Mouse (Mus musculus) small intestine, adult 2 months (tissue): ENCODE results near the gene Crat. TPM values are rescaled to one million over a fixed set of nuclear protein-coding genes. Genes with fewer than 3 reads are reported as not detected.

Source experiments
- H3K27ac ChIP-seq: fragments of 200-500 bp; 2 replicates; pipeline ENCODE4 v1.5.1; 2012; ENCODE audit warnings: low read depth, low read length, control low read depth, inconsistent platforms; ENCODE audit not compliant: insufficient read depth
- H3K27me3 ChIP-seq: fragments of 200-500 bp; 2 replicates; pipeline ENCODE4 v1.6.1; 2012; ENCODE audit warnings: mild to moderate bottlenecking, moderate library complexity, low read length, inconsistent platforms; ENCODE audit not compliant: control insufficient read depth, insufficient read depth
- H3K36me3 ChIP-seq: fragments of 200-500 bp; 2 replicates; pipeline ENCODE4 v1.6.1; 2012; ENCODE audit warnings: mild to moderate bottlenecking, low read length, control low read depth, inconsistent platforms; ENCODE audit not compliant: control insufficient read depth, insufficient read depth
- H3K4me1 ChIP-seq: fragments of 200-500 bp; 2 replicates; pipeline ENCODE4 v1.6.1; 2012; ENCODE audit warnings: low read length, inconsistent platforms, mixed read lengths; ENCODE audit not compliant: control insufficient read depth, insufficient read depth, insufficient read length
- H3K4me3 ChIP-seq: fragments of 200-500 bp; 2 replicates; pipeline ENCODE4 v1.5.1; 2012; ENCODE audit warnings: low read depth, mild to moderate bottlenecking, control low read depth, inconsistent platforms, low read length, moderate library complexity
- CTCF ChIP-seq: fragments of 200-500 bp; IDR thresholded peaks from 2 replicates; pipeline ENCODE4 v1.5.1; 2012; ENCODE audit warnings: low read depth, mild to moderate bottlenecking, control low read depth, inconsistent platforms, low read length, moderate library complexity, mixed read lengths; ENCODE audit not compliant: insufficient replicate concordance, insufficient read length; ENCODE audit errors: extremely low read depth
- POLR2A ChIP-seq: fragments of 200-500 bp; IDR thresholded peaks from 2 replicates; pipeline ENCODE4 v1.6.1; 2012; ENCODE audit warnings: low read depth, mild to moderate bottlenecking, control low read depth, inconsistent platforms, low read length, moderate library complexity
- whole genome bisulfite sequencing: fragments of 180-500 bp; shearing (Covaris S2); methylation state at CpG from one replicate; pipeline ENCODE4 v1.1.7; 2018; 5-methylcytosine and 5-hydroxymethylcytosine counted together
- polyA plus RNA-seq: library from polyadenylated mRNA; depleted of rRNA; stranded (reverse); fragments of >200 nt; gene quantifications from 2 replicates; pipeline ENCODE4 v1.2.3, GENCODE M21; 2012; rRNA removed

Gene Crat
- polyA plus RNA-seq, 1 experiment = 176 TPM

DNA sequence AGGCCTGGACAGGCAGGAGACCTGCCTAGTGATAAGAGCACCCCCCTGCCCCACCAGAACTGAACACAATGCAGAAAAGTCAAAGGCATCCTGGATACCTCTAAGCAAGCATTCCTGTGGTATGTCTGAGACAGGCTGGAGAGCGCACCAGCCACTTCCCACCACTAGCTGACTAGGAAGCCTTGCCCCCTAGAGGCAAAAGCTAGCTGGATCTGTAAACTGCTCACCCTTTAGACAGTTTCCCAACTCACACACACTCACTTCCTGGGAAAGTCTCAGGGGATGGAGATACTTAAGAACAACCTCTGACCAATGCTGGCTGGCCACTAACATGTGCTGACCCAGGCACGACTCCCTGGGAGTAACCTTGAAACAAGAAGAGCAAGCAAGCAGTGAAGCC, 64.5 kb downstream of the Crat start:
- WGBS = 75% methylated on average over 2 of the region's 2 CpGs

More for the DNA sequence above, 64.5 kb downstream of the Crat start:
- no peak for TF ChIP-seq CTCF
- no peak for TF ChIP-seq POLR2A
- Histone ChIP-seq H3K4me1 (no peaks in the 10 kb centered on the region), H3K36me3 (peaks cover 40% of the 10 kb centered on the region), H3K27me3 (no peaks in the 10 kb centered on the region), H3K27ac (no peak overlapping the region), H3K4me3 (no peak overlapping the region)

Other genes starting within 250 kb of the Crat start
- gene Endog, start 244.3 kb downstream of the Crat start, polyA plus RNA-seq = 109 and 147 TPM in 2 replicates
- gene Spout1, start 237.4 kb downstream of the Crat start, polyA plus RNA-seq = 10.9 and 16.8 TPM in 2 replicates
- 14.9 and 77.0 TPM in 2 replicates for gene Kyat1, start 210.0 kb downstream of the Crat start, polyA plus RNA-seq
- gene Lrrc8a, start 178.1 kb downstream of the Crat start, polyA plus RNA-seq = 17.9 and 27.4 TPM in 2 replicates
- gene Gm28035, start 175.2 kb downstream of the Crat start, polyA plus RNA-seq = 3.1 and 6.1 TPM in 2 replicates
- 2.4 and 3.8 TPM in 2 replicates for gene Phyhd1, start 149.6 kb downstream of the Crat start, polyA plus RNA-seq
- gene Gm28038, start 134.8 kb downstream of the Crat start, polyA plus RNA-seq = not detected in 2 replicates
- 14.1 and 14.8 TPM in 2 replicates for gene Dolk, start 129.5 kb downstream of the Crat start, polyA plus RNA-seq
- gene Nup188, start 129.4 kb downstream of the Crat start, polyA plus RNA-seq = 12.7 and 21.4 TPM in 2 replicates
- gene Sh3glb2, start 56.5 kb downstream of the Crat start, polyA plus RNA-seq = 112 and 158 TPM in 2 replicates
- gene Miga2, start 51.6 kb downstream of the Crat start, polyA plus RNA-seq = 28.7 and 33.4 TPM in 2 replicates
- 62.0 and 199 TPM in 2 replicates for gene Dolpp1, start 23.6 kb downstream of the Crat start, polyA plus RNA-seq
- gene Ptpa, start 226 bp upstream of the Crat start, polyA plus RNA-seq = 55.4 and 102 TPM in 2 replicates
- 11.5 and 13.4 TPM in 2 replicates for gene Ier5l, start 58.4 kb upstream of the Crat start, polyA plus RNA-seq
- gene Cstad, start 179.2 kb upstream of the Crat start, polyA plus RNA-seq = not detected in 2 replicates